Mouse (Mus musculus): ENCODE data around the gene Hao2. TPM values are rescaled to one million over a fixed set of nuclear protein-coding genes. Genes with fewer than 3 reads are reported as not detected.

Gene Hao2
- 2.3 and 2.8 TPM in 2 replicates for polyA plus RNA-seq (2012; rRNA removed)

DNA sequence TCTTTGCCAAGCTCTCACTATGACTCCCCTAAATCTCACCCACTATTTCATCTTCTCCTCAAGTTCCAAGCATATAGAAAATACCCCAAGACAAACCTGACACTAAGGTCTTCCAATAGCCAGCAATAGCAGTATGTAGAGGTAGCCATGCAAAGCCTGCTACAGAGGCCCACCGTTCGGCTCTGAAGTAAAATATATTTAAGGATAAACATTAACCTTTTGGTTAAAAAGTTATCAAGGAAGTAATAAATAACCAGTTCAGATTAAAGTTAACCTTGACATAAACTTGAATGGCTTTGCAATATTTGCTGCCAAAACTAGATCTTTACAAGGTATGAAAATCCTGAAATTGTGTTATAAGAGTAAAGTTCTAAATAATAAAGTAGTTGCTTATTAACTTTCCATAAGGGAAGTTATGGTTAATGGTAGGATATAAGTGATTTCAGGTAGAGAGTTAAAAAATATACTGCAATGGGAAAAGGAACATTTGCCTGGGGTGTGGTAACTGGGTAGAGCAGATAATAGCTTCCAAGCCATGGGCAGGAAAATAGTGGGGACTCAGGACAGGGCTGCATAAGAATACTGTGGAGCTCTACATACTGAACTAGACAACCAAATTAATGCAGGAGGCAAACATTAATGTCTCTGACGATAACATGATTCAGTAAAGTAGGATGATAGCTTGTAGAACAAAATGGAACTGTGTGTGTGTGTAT, at the start of gene Hao2:
TSS of gene Hao2 (minus strand) at position 183 of the 716 bp plus-strand sequence.

DNA sequence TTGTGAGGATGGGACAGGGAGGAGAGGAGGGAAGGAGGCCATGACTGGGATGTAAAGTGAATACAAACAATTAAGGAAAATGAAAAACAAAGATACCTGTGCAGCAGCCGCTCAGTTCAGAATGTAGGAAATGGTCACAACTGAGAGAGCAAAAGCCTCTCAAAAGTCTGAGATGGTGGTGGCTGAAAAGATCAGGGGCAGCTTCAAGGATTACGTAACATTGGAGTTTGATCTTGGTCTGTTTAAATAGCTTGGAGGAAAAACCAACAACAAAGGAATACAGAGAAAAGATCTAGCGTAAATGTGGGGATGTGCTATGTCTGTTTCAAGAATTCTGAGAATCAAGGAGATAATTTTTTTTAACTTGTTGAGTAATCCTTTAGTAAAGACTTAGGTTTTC, 33.5 kb downstream of the Hao2 start, which contains the start of gene Hsd3b1:
TSS of gene Hsd3b1 (minus strand) at position 219 of the 400 bp plus-strand sequence.

Other genes with a start within 250 kb of the Hao2 start
- 0.12 and 0.13 TPM in 2 replicates for gene Hsd3b2, start 168.7 kb downstream of the Hao2 start, polyA plus RNA-seq (2012; rRNA removed)
- 2.0 and 2.4 TPM in 2 replicates for gene Hsd3b3, start 130.1 kb downstream of the Hao2 start, polyA plus RNA-seq (2012; rRNA removed)
- 4.1 and 4.4 TPM in 2 replicates for gene Hsd3b6, start 78.8 kb downstream of the Hao2 start, polyA plus RNA-seq (2012; rRNA removed)
- gene Hsd3b1, start 33.4 kb downstream of the Hao2 start, polyA plus RNA-seq (2012; rRNA removed): 10.5 and 13.6 TPM in 2 replicates
- 2.3 and 2.6 TPM in 2 replicates for gene Wars2, start 247.8 kb upstream of the Hao2 start, polyA plus RNA-seq (2012; rRNA removed)

All from liver, embryonic 14 days (tissue).